8 mouse cellular contexts compared by ENCODE assay signal in genomic region chr6:51592356-51593115, GRCm38 (mm10).
DNase-seq lines count a peak whose midpoint lies in the region; ATAC-seq and TF ChIP-seq lines count a peak whose summit lies in the region.

No protein-coding gene starts in this region.

- peak overlapping the region; percentile 49 for H3K4me3 ChIP-seq in forebrain, embryonic 13.5 days
- peak overlapping the region; percentile 35 for H3K4me3 ChIP-seq in heart, postnatal 0 days (ENCODE audit: low read depth, low read length)
- peak overlapping the region; percentile 38 for H3K4me3 ChIP-seq in liver, embryonic 13.5 days (replicated peaks)
- H3K4me3 ChIP-seq in stomach, embryonic 14.5 days (ENCODE audit: low read depth, low read length): peak overlapping the region; percentile 38

- no peak for TF ChIP-seq EP300 in heart, postnatal 0 days (IDR thresholded peaks at IDR 0.05; ENCODE audit: low read depth)

- no peaks in the 10 kb centered on the region for H3K36me3 ChIP-seq in forebrain, embryonic 13.5 days (ENCODE audit: poor library complexity, severe bottlenecking)
- H3K36me3 ChIP-seq in heart, postnatal 0 days (replicated peaks; ENCODE audit: control insufficient read depth, insufficient read depth, low read length): peaks cover 5% of the 10 kb centered on the region; the same call in 1 of the 2 replicates
- no peaks in the 10 kb centered on the region for H3K36me3 ChIP-seq in liver, embryonic 13.5 days
- H3K36me3 ChIP-seq in stomach, embryonic 14.5 days (ENCODE audit: control insufficient read depth, insufficient read depth, low read length): no peaks in the 10 kb centered on the region

- peak; percentile 57 to 65 for DNase-seq in B cell, adult 2 months
- DNase-seq in c-Kit-positive CD71-positive TER-119-negative erythroid progenitor cells, embryonic 14.5 days (ENCODE audit: low read depth): peak; percentile 10
- peak; percentile 59 for DNase-seq in heart, postnatal 0 days (ENCODE audit: low spot score)
- DNase-seq in kidney, postnatal 25 days: peak; percentile 77 to 82
- peak; percentile 33 for DNase-seq in liver, embryonic 13.5 days
- DNase-seq in neural tube, embryonic 10.5 days (ENCODE audit: extremely low spot score, low spot score): peak; percentile 94

- WGBS in forebrain, embryonic 13.5 days: under 1% methylated on average over 45 of the region's 45 CpGs
- 3% methylated on average over 44 of the region's 45 CpGs for WGBS in heart, postnatal 0 days
- WGBS in liver, embryonic 13.5 days (ENCODE audit: insufficient replicate concordance): 3% methylated on average over 45 of the region's 45 CpGs
- WGBS in stomach, embryonic 14.5 days: 2% methylated on average over 45 of the region's 45 CpGs

- peak; percentile 89 for TF ChIP-seq CTCF in heart, postnatal 0 days (IDR thresholded peaks at IDR 0.05; ENCODE audit: low read depth)

- H3K9me3 ChIP-seq in forebrain, embryonic 13.5 days (replicated peaks): no peaks in the 10 kb centered on the region
- H3K9me3 ChIP-seq in heart, postnatal 0 days (replicated peaks; ENCODE audit: control insufficient read depth, low read length): no peaks in the 10 kb centered on the region
- H3K9me3 ChIP-seq in liver, embryonic 13.5 days (replicated peaks): no peaks in the 10 kb centered on the region
- H3K9me3 ChIP-seq in stomach, embryonic 14.5 days (ENCODE audit: control insufficient read depth, low read depth, low read length): no peaks in the 10 kb centered on the region

- peak overlapping the region; percentile 97 for H3K27ac ChIP-seq in forebrain, embryonic 13.5 days
- no peak overlapping the region for H3K27ac ChIP-seq in heart, postnatal 0 days (ENCODE audit: low read depth)
- H3K27ac ChIP-seq in liver, embryonic 13.5 days: no peak overlapping the region
- peak overlapping the region; percentile 55; the same call in 1 of the 2 replicates for H3K27ac ChIP-seq in stomach, embryonic 14.5 days (ENCODE audit: low read length)

- H3K4me1 ChIP-seq in forebrain, embryonic 13.5 days: peaks cover 33% of the 10 kb centered on the region
- H3K4me1 ChIP-seq in heart, postnatal 0 days (ENCODE audit: control insufficient read depth, insufficient read depth): peaks cover 7% of the 10 kb centered on the region
- peaks cover 7% of the 10 kb centered on the region for H3K4me1 ChIP-seq in liver, embryonic 13.5 days (replicated peaks)
- H3K4me1 ChIP-seq in stomach, embryonic 14.5 days (ENCODE audit: control insufficient read depth, insufficient read depth, low read length): peaks cover 10% of the 10 kb centered on the region; the same call in 1 of the 2 replicates

- peak; percentile 97 for ATAC-seq in forebrain, embryonic 13.5 days
- peak; percentile 90 for ATAC-seq in heart, postnatal 0 days (ENCODE audit: insufficient read depth, low read depth)
- ATAC-seq in liver, embryonic 13.5 days (ENCODE audit: low read depth): peak; percentile 26; the same call in 1 of the 2 replicates
- ATAC-seq in stomach, embryonic 14.5 days (ENCODE audit: insufficient number of reproducible peaks, insufficient read depth, low FRiP score, low read depth): peak; percentile 67; the same call in 1 of the 2 replicates

- H3K27me3 ChIP-seq in forebrain, embryonic 13.5 days: no peaks in the 10 kb centered on the region; the same call in 1 of the 2 replicates
- H3K27me3 ChIP-seq in heart, postnatal 0 days (ENCODE audit: control insufficient read depth, insufficient read depth, low read length): no peaks in the 10 kb centered on the region
- H3K27me3 ChIP-seq in liver, embryonic 13.5 days: peaks cover 10% of the 10 kb centered on the region
- H3K27me3 ChIP-seq in stomach, embryonic 14.5 days (ENCODE audit: control insufficient read depth, insufficient read depth, low read length): no peaks in the 10 kb centered on the region

- H3K4me2 ChIP-seq in forebrain, embryonic 13.5 days: peak overlapping the region; percentile 85
- H3K4me2 ChIP-seq in heart, postnatal 0 days (ENCODE audit: low read depth, low read length): peak overlapping the region; percentile 64
- H3K4me2 ChIP-seq in liver, embryonic 13.5 days: peak overlapping the region; percentile 64
- H3K4me2 ChIP-seq in stomach, embryonic 14.5 days (replicated peaks; ENCODE audit: low read depth, low read length): peak overlapping the region; percentile 76

- peak overlapping the region; percentile 81 for H3K9ac ChIP-seq in forebrain, embryonic 13.5 days
- H3K9ac ChIP-seq in heart, postnatal 0 days (replicated peaks; ENCODE audit: low read depth, low read length): no peak overlapping the region
- H3K9ac ChIP-seq in liver, embryonic 13.5 days: no peak overlapping the region
- H3K9ac ChIP-seq in stomach, embryonic 14.5 days (replicated peaks; ENCODE audit: low read depth, low read length): peak overlapping the region; percentile 8; the same call in 1 of the 2 replicates

Comparison
In these comparisons a context has a peak if more than half of its experiments do, and no peak if none do; other contexts are left out.
1. DNase-seq: peak in every context shown above with its lines; median percentile 94 in neural tube, embryonic 10.5 days; 80 in kidney, postnatal 25 days; 61 in B cell, adult 2 months; 59 in heart, postnatal 0 days; 33 in liver, embryonic 13.5 days; 10 in c-Kit-positive CD71-positive TER-119-negative erythroid progenitor cells, embryonic 14.5 days.
2. ATAC-seq: peak in every context shown above with its lines; median percentile 97 in forebrain, embryonic 13.5 days; 90 in heart, postnatal 0 days; 67 in stomach, embryonic 14.5 days; 26 in liver, embryonic 13.5 days.
3. H3K27ac ChIP-seq: peak in forebrain, embryonic 13.5 days (single experiment) and stomach, embryonic 14.5 days (single experiment); none in heart, postnatal 0 days (single experiment) and liver, embryonic 13.5 days (single experiment).
4. H3K9ac ChIP-seq: peak in forebrain, embryonic 13.5 days (single experiment) and stomach, embryonic 14.5 days (single experiment); none in heart, postnatal 0 days (single experiment) and liver, embryonic 13.5 days (single experiment).
5. Peak in every context shown above with its lines, with median percentiles within 50 percentile points of each other: H3K4me2 ChIP-seq and H3K4me3 ChIP-seq.